Mouse (Mus musculus) forebrain, embryonic 14.5 days (tissue): Measurements from ENCODE around the gene Map3k1. TPM values are rescaled to one million over a fixed set of nuclear protein-coding genes. Genes with fewer than 3 reads are reported as not detected.

Experiments used
- ATAC-seq: fragments of 200-750 bp; cut with Nextera tagmentation; 2 replicates; pipeline ENCODE4 v1.8.0; 2017; ENCODE audit warnings: mild to moderate bottlenecking, moderate library complexity
- DNase-seq: peaks from one replicate; pipeline ENCODE4 v3.0.0-alpha.2; 2015; ENCODE audit warnings: low spot score
- H3K27ac ChIP-seq: fragments of 300-500 bp; sonication (generic); 2 replicates; pipeline ENCODE4 v1.5.1; 2014; ENCODE audit warnings: low read depth, mild to moderate bottlenecking, control low read depth, low read length, moderate library complexity
- H3K27me3 ChIP-seq: fragments of 300-500 bp; sonication (generic); replicated peaks from 2 replicates; pipeline ENCODE4 v1.6.1; 2014; ENCODE audit warnings: low read length, control low read depth, mixed read lengths; ENCODE audit not compliant: control insufficient read depth, insufficient read depth
- H3K36me3 ChIP-seq: fragments of 300-500 bp; sonication (generic); 2 replicates; pipeline ENCODE4 v1.6.1; 2014; ENCODE audit warnings: low read length, control low read depth; ENCODE audit not compliant: control insufficient read depth, insufficient read depth
- H3K4me1 ChIP-seq: fragments of 300-500 bp; sonication (generic); 2 replicates; pipeline ENCODE4 v1.6.1; 2014; ENCODE audit warnings: antibody characterized with exemption, low read length, control low read depth; ENCODE audit not compliant: control insufficient read depth, insufficient read depth
- H3K4me2 ChIP-seq: fragments of 300-500 bp; sonication (generic); 2 replicates; pipeline ENCODE4 v1.6.1; 2014; ENCODE audit warnings: mild to moderate bottlenecking, control low read depth, low read length
- H3K4me3 ChIP-seq: fragments of 300-500 bp; sonication (generic); 2 replicates; pipeline ENCODE4 v1.5.1; 2014; ENCODE audit warnings: low read depth, low read length, control low read depth
- H3K9ac ChIP-seq: fragments of 300-500 bp; sonication (generic); 2 replicates; pipeline ENCODE4 v1.6.1; 2014; ENCODE audit warnings: mild to moderate bottlenecking, low read length, control low read depth, moderate library complexity
- H3K9me3 ChIP-seq: fragments of 300-500 bp; sonication (generic); replicated peaks from 2 replicates; pipeline ENCODE4 v1.6.1; 2016; ENCODE audit warnings: low read length, control low read depth, mixed read lengths; ENCODE audit not compliant: control insufficient read depth
- WGBS: fragments of 180-500 bp; shearing (Covaris S2); extraction: QIAGEN DNeasy Blood & Tissue Kit; methylation state at CpG from one replicate; pipeline ENCODE4 v1.1.7; 2014; 5-methylcytosine and 5-hydroxymethylcytosine counted together
- polyA plus RNA-seq: library from polyadenylated mRNA; unstranded; fragments of >200 nt; fragmentation: Nextera tagmentation; extraction: Ambion mirVana; gene quantifications from 2 replicates; pipeline ENCODE4 v1.2.1, GENCODE M21; 2014

Gene Map3k1
- polyA plus RNA-seq, 1 experiment from 2014 or later, result 9.5 TPM

- no peak for DNase-seq
- H3K4me3 ChIP-seq, result no peak overlapping the region
- ATAC-seq, result no peak
- H3K9ac ChIP-seq, result no peak overlapping the region
- H3K9me3 ChIP-seq, result no peaks in the 10 kb centered on the region
- no peaks in the 10 kb centered on the region for H3K36me3 ChIP-seq
- H3K4me1 ChIP-seq, result peaks cover 20% of the 10 kb centered on the region
- no peaks in the 10 kb centered on the region for H3K27me3 ChIP-seq
- H3K4me2 ChIP-seq, result no peak overlapping the region
- WGBS, result 80% methylated on average over 10 of the region's 10 CpGs
- no peak overlapping the region for H3K27ac ChIP-seq
Measured at GRCm38 (mm10) chr13:111801662-111802270, 7.0 kb downstream of the Map3k1 start.

- ATAC-seq, result no peak
- Histone ChIP-seq H3K4me1 (peaks cover 20% of the 10 kb centered on the region), H3K4me2 (no peak overlapping the region), H3K36me3 (no peaks in the 10 kb centered on the region), H3K9me3 (no peaks in the 10 kb centered on the region), H3K4me3 (no peak overlapping the region), H3K27ac (no peak overlapping the region), H3K9ac (no peak overlapping the region), H3K27me3 (no peaks in the 10 kb centered on the region)
- 43% methylated on average over 4 of the region's 4 CpGs for WGBS
- no peak for DNase-seq
Measured at GRCm38 (mm10) chr13:111800866-111801265, 7.9 kb downstream of the Map3k1 start.

DNA sequence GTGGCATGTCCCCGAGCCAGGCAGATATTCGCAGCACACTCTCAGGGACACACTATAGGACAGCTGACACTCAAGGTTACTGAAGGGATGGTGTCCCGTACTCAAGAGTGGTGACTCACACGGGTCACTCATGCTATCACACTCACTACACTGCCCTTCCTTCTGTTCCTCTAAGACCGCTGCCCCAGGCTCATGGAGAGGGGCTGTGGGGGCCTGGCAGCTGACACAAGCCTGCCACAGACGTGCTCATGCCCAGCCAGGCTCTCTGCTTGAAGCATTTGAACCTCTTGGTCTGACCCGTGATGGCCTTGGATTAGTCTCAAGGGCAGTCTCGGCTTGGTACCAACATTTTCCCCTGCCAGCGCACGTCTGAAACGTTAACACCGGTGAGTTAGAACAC, 10.7 kb downstream of the Map3k1 start:
- no peaks in the 10 kb centered on the region for H3K36me3 ChIP-seq
- no peak for ATAC-seq
- no peak overlapping the region for H3K4me3 ChIP-seq
- no peaks in the 10 kb centered on the region for H3K27me3 ChIP-seq
- H3K4me2 ChIP-seq, result no peak overlapping the region
- H3K9me3 ChIP-seq, result no peaks in the 10 kb centered on the region
- no peak overlapping the region for H3K9ac ChIP-seq
- DNase-seq, result no peak
- no peak overlapping the region for H3K27ac ChIP-seq
- peaks cover 16% of the 10 kb centered on the region for H3K4me1 ChIP-seq
- 80% methylated on average over 12 of the region's 12 CpGs for WGBS

DNA sequence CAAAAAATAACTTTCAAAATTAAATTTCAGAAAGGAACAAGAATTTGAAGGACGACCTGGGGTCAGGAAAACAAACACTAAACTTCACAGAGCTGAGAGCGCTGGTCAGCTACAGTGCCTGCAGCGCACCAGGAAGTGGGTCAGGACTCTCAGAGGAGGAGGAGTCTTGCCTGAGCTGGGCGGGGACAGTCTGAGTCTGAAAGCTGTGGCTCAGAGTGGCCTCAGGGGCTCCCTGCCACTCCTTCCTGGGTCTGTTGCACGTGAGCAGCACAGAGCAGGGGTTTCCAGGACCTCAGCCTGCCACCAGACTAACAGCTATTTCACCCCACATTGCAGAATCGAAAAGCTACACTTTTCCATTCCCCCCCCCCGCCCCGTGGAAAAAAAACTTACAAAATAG, 11.8 kb downstream of the Map3k1 start:
- WGBS, result 10% methylated on average over 8 of the region's 8 CpGs
- no peak overlapping the region for H3K4me2 ChIP-seq

DNA sequence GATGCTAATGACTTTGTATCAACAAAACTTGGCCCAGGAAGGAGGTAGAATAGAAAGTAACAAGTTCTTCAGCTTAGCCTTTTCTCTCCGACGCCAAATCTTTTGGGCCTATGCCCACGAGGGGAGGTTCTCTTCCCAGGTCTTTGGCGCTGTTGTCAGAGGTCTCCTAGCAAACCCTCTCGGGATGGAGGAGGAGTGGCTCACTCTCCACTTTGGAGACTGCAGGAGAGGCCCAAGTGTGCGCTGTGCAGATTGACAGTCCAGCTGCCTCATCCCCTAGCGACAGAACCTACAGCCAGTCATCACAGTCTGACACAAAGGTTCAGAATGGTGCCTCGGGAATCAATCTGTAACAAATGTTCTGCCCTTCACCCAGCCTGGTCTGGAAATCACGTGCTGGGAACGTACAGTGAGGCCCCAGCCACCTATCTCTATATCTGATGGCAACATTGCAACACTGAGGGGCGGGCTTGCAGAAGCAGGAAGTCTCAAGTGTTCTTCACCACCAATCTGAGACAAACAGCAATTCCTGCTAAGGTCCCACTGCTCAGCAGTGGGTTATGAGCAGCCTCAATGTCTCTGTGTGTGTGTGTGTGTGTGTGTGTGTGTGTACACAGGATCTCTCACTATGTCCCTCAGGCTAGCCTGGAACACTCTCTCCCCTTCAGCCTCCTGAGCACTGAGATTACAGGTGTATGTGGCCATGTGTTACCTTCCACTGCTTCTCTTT, 12.4 kb downstream of the Map3k1 start:
- ATAC-seq (0 out of 2 replicates have a peak, but pooled peaks have one; percentile 25), DNase-seq (no peak)
- WGBS, result 53% methylated on average over 11 of the region's 11 CpGs

More for the DNA sequence above, 11.8 kb downstream of the Map3k1 start:
- no peaks in the 10 kb centered on the region for H3K36me3 ChIP-seq
- H3K27me3 ChIP-seq, result no peaks in the 10 kb centered on the region
- ATAC-seq (peak; percentile 85), DNase-seq (peak; percentile 56)
- no peak overlapping the region for H3K9ac ChIP-seq
- H3K4me1 ChIP-seq, result peaks cover 21% of the 10 kb centered on the region
- H3K27ac ChIP-seq, result no peak overlapping the region
- no peak overlapping the region for H3K4me3 ChIP-seq
- no peaks in the 10 kb centered on the region for H3K9me3 ChIP-seq

GRCm38 (mm10) chr13:111792975-111793287, 15.9 kb downstream of the Map3k1 start:
- H3K4me1 ChIP-seq, result peaks cover 25% of the 10 kb centered on the region
- no peaks in the 10 kb centered on the region for H3K9me3 ChIP-seq
- WGBS, result 86% methylated on average over 14 of the region's 14 CpGs
- no peak for DNase-seq
- no peak overlapping the region for H3K4me2 ChIP-seq
- H3K9ac ChIP-seq, result no peak overlapping the region
- H3K27ac ChIP-seq, result no peak overlapping the region
- H3K27me3 ChIP-seq, result no peaks in the 10 kb centered on the region
- no peaks in the 10 kb centered on the region for H3K36me3 ChIP-seq
- ATAC-seq, result no peak
- H3K4me3 ChIP-seq, result no peak overlapping the region

More for the DNA sequence above, 12.4 kb downstream of the Map3k1 start:
- H3K4me2 ChIP-seq, result no peak overlapping the region
- H3K9ac ChIP-seq, result no peak overlapping the region
- H3K27ac ChIP-seq, result no peak overlapping the region
- H3K27me3 ChIP-seq, result no peaks in the 10 kb centered on the region
- H3K9me3 ChIP-seq, result no peaks in the 10 kb centered on the region
- H3K36me3 ChIP-seq, result no peaks in the 10 kb centered on the region
- peaks cover 26% of the 10 kb centered on the region for H3K4me1 ChIP-seq
- H3K4me3 ChIP-seq, result no peak overlapping the region

DNA sequence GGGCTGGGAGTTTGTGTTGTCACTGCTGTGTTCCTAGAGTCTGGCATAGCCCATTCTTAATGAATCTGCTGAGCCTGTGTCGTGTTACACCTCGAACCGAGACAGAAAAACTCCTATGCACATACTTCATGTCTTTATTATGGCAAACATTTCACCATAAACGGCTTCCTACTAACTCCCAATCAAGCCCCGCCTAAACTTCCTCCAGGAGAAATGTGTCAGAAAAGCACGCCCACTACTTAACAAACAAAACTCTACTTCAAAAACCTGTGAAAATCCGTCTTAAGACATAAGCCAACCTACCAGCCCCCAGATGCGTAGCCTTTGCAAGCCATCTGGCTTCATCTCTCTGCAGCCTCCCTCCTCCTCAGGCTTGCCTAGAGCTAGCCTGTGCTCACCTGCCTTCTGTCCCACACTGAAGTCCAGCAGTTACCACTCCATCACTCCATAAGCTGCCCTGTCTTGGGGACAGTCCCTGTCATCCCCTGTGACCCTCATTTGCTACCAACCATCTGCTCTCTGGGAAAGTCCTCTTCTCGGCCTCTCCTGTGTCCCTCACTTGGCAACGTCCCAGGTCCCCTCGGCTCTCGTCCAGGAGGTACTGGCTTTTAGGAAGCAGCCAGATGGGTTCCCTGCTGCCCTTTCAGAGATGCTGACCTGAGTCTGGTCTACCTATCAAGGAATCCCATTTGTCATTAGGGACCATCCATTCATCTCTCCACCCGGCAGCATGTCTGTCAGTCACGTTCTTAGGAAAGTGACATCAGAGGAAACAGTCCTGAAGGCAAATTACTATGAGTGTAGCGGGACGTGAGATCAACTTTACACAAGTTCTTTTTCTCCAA, 16.4 kb downstream of the Map3k1 start:
- H3K9ac ChIP-seq, result no peak overlapping the region
- ATAC-seq (peak; percentile 14; the same call in 1 of the 2 replicates), DNase-seq (no peak)
- H3K4me1 ChIP-seq, result peaks cover 20% of the 10 kb centered on the region
- WGBS, result 59% methylated on average over 16 of the region's 16 CpGs
- no peak overlapping the region for H3K27ac ChIP-seq
- no peak overlapping the region for H3K4me2 ChIP-seq
- no peak overlapping the region for H3K4me3 ChIP-seq
- no peaks in the 10 kb centered on the region for H3K36me3 ChIP-seq
- H3K9me3 ChIP-seq, result no peaks in the 10 kb centered on the region
- H3K27me3 ChIP-seq, result no peaks in the 10 kb centered on the region

DNA sequence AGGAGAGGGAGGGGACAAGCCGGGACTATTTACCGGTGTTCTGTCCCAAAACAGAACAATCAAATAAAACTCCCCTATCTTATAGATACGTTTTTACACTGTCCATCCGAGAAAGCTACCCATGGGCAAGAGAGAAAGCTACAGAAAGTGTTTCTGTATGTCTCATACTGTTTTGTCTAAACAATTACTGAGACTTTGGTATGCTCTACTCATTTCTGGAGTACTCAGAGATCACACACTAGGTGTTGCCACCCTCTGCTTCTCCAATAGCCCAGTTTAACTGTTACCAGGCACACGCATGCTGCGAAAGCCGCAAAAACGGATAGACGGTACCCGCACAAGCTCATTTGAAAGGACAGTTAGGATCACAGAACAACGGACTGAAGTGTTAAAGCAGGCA, 17.2 kb downstream of the Map3k1 start:
- no peak overlapping the region for H3K4me2 ChIP-seq
- H3K27me3 ChIP-seq, result no peaks in the 10 kb centered on the region
- no peak overlapping the region for H3K4me3 ChIP-seq
- H3K27ac ChIP-seq, result no peak overlapping the region
- no peaks in the 10 kb centered on the region for H3K36me3 ChIP-seq
- H3K9ac ChIP-seq, result no peak overlapping the region
- peaks cover 17% of the 10 kb centered on the region; the same call in 1 of the 2 replicates for H3K4me1 ChIP-seq
- no peak for DNase-seq
- no peaks in the 10 kb centered on the region for H3K9me3 ChIP-seq
- no peak for ATAC-seq
- whole genome bisulfite sequencing, result 82% methylated on average over 11 of the region's 11 CpGs
